Mouse (Mus musculus) left cerebral cortex, postnatal 4 days (tissue): Measurements from ENCODE around the gene Fam20a. TPM values are rescaled to one million over a fixed set of nuclear protein-coding genes. Genes with fewer than 3 reads are reported as not detected.

Experiments used
- DNase-seq: peaks from one replicate; pipeline ENCODE4 v3.0.0-alpha.2; 2022
- intact Hi-C: fragments of 180-260 bp; cut with DNase I; formaldehyde crosslinking; loops from one replicate; pipeline ENCODE4 v1.15.1; 2025
- total RNA-seq, 2 experiments: library from RNA; stranded (reverse); gene quantifications; 2 replicates each; pipeline ENCODE4 v1.2.3; 2021

The Fam20a gene
- total RNA-seq, 2 experiments from 2014 or later, result 6.4 to 6.7 TPM

GRCm38 (mm10) chr11:109620356-109620755 is 101.7 kb downstream of the Fam20a start:
- intact Hi-C loops, result no loop called here
- no peak for DNase-seq

Other genes with a start within 250 kb of the Fam20a start
- gene Arsg, start 248.9 kb downstream of the Fam20a start, total RNA-seq, result 1 to 10 TPM; 4.8 to 6.0 TPM
- 10 to 100 TPM; 13.0 to 13.2 TPM for gene Slc16a6, start 248.7 kb downstream of the Fam20a start, total RNA-seq
- gene Wipi1, start 110.3 kb downstream of the Fam20a start, total RNA-seq, result 10 to 100 TPM; 14.1 TPM
- gene Prkar1a, start 72.9 kb downstream of the Fam20a start, total RNA-seq, result 100 to 1,000 TPM; 334 to 356 TPM
- not detected for gene 1700012B07Rik, start 105.8 kb upstream of the Fam20a start, total RNA-seq